Mouse (Mus musculus) thymus, adult 2 months (tissue): Measurements from ENCODE around the gene Nptx2. TPM values are rescaled to one million over a fixed set of nuclear protein-coding genes. Genes with fewer than 3 reads are reported as not detected.

Source experiments
- DNase-seq: peaks from one replicate; pipeline ENCODE4 v3.0.0; 2021
- H3K27ac ChIP-seq: fragments of 200-500 bp; 2 replicates; pipeline ENCODE4 v1.5.1; 2012; ENCODE audit warnings: low read length, control low read depth; ENCODE audit not compliant: control insufficient read depth, insufficient read depth
- H3K27me3 ChIP-seq: fragments of 200-500 bp; 2 replicates; pipeline ENCODE4 v1.6.1; 2012; ENCODE audit warnings: mild to moderate bottlenecking, low read length, moderate library complexity, mixed read lengths; ENCODE audit not compliant: control insufficient read depth, insufficient read depth
- H3K36me3 ChIP-seq: fragments of 200-500 bp; 2 replicates; pipeline ENCODE4 v1.6.1; 2012; ENCODE audit warnings: mild to moderate bottlenecking, low read length, moderate library complexity; ENCODE audit not compliant: control insufficient read depth, insufficient read depth
- H3K4me1 ChIP-seq: fragments of 200-500 bp; replicated peaks from 2 replicates; pipeline ENCODE4 v1.6.1; 2012; ENCODE audit warnings: low read length; ENCODE audit not compliant: control insufficient read depth, insufficient read depth
- H3K4me3 ChIP-seq: fragments of 200-500 bp; 2 replicates; pipeline ENCODE4 v1.5.1; 2012; ENCODE audit warnings: mild to moderate bottlenecking, low read length, control low read depth, moderate library complexity; ENCODE audit not compliant: control insufficient read depth, insufficient read depth
- CTCF ChIP-seq: fragments of 200-500 bp; IDR thresholded peaks from 2 replicates; pipeline ENCODE4 v1.5.1; 2012; ENCODE audit warnings: mild to moderate bottlenecking, control low read depth, low read length, moderate library complexity, borderline replicate concordance; ENCODE audit not compliant: control insufficient read depth, poor library complexity, insufficient read depth; ENCODE audit errors: extremely low read depth
- POLR2A ChIP-seq: fragments of 200-500 bp; IDR thresholded peaks from 2 replicates; pipeline ENCODE4 v1.6.1; 2012; ENCODE audit warnings: mild to moderate bottlenecking, low read length, control low read depth, moderate library complexity; ENCODE audit not compliant: control insufficient read depth, poor library complexity, insufficient read depth; ENCODE audit errors: extremely low read depth
- WGBS: fragments of 180-500 bp; shearing (Covaris S2); methylation state at CpG from one replicate; pipeline ENCODE4 v1.1.7; 2018; 5-methylcytosine and 5-hydroxymethylcytosine counted together
- polyA plus RNA-seq: library from polyadenylated mRNA; depleted of rRNA; stranded (reverse); fragments of >200 nt; gene quantifications from 2 replicates; pipeline ENCODE4 v1.2.3, GENCODE M21; 2012; rRNA removed

The Nptx2 gene
- polyA plus RNA-seq, result 5.0 and 5.3 TPM in 2 replicates

GRCm38 (mm10) chr5:144545653-144546422, at the start of gene Nptx2:
Gene Nptx2, plus strand, starts transcription at chr5:144545902.
- H3K4me3 ChIP-seq, result no peak within 1 kb of the TSS
- peak; percentile 1 for DNase-seq
- WGBS, result 9% methylated on average over 99 of the region's 99 CpGs
- TF ChIP-seq POLR2A (no peak), CTCF (no peak)
- no peaks in the 10 kb centered on the region for H3K36me3 ChIP-seq
- H3K27me3 ChIP-seq, result peaks cover 7% of the 10 kb centered on the region
- H3K4me1 ChIP-seq, result no peaks in the 10 kb centered on the region
- H3K27ac ChIP-seq, result no peak within 1 kb of the TSS

DNA sequence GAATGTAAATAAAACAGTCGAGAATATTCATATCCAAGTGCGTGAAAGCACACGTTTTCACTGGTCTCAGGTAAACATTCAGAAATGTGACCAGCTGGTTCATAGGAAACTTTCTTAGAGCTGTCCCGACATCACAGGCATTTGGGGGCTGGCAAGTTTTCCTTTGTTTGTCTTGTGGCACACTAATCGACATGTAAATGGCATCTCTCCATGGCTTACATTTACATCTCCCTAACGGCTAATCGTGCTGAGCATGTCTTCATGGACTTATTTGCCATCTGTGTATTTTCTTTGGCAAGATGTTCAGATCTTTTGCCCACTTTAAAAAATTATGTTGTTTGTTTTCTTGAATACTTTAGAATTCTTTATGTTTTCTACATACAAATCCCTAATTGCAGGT, 49.2 kb upstream of the Nptx2 start:
- TF ChIP-seq CTCF (no peak), POLR2A (no peak)
- Histone ChIP-seq H3K4me3 (no peak overlapping the region), H3K27ac (no peak overlapping the region), H3K4me1 (no peaks in the 10 kb centered on the region), H3K36me3 (no peaks in the 10 kb centered on the region), H3K27me3 (no peaks in the 10 kb centered on the region)
- no peak for DNase-seq
- 89% methylated on average over 7 of the region's 7 CpGs for WGBS

- 95% methylated on average over 10 of the region's 10 CpGs for WGBS
Observed at GRCm38 (mm10) chr5:144504239-144504638, 41.5 kb upstream of the Nptx2 start.

GRCm38 (mm10) chr5:144505731-144506130, 40.0 kb upstream of the Nptx2 start:
- H3K4me3 ChIP-seq, result no peak overlapping the region
- no peaks in the 10 kb centered on the region for H3K4me1 ChIP-seq
- no peak for DNase-seq
- H3K27ac ChIP-seq, result no peak overlapping the region
- no peak for TF ChIP-seq CTCF
- no peak for TF ChIP-seq POLR2A
- no peaks in the 10 kb centered on the region for H3K36me3 ChIP-seq
- WGBS, result 97% methylated on average over 2 of the region's 2 CpGs
- H3K27me3 ChIP-seq, result no peaks in the 10 kb centered on the region

More at GRCm38 (mm10) chr5:144504239-144504638, 41.5 kb upstream of the Nptx2 start:
- DNase-seq, result no peak
- Histone ChIP-seq H3K4me1 (no peaks in the 10 kb centered on the region), H3K4me3 (no peak overlapping the region), H3K27ac (no peak overlapping the region), H3K36me3 (no peaks in the 10 kb centered on the region), H3K27me3 (no peaks in the 10 kb centered on the region)
- TF ChIP-seq CTCF (no peak), POLR2A (no peak)

DNA sequence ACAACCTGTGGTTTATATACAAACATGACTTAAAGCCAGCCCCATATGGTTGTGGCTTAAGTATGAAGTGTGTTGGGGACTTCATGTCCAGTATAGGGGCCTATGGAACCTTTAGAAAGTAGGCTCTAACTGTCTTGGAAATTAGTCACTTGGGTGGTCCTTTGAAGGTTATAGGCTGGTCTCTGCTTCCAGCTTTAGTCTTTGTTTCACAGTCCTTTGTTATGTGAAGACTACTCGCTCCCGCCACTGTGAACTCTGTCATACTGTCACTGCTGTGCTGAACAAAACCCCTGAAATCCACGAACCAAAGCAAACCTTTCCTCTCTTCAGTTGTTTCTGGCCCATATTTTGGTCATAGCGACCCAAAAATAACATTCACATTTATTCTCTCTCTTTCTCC, 39.5 kb upstream of the Nptx2 start:
- no peak for TF ChIP-seq POLR2A
- TF ChIP-seq CTCF, result no peak
- 81% methylated on average over 4 of the region's 4 CpGs for WGBS
- no peaks in the 10 kb centered on the region for H3K36me3 ChIP-seq
- no peak overlapping the region for H3K4me3 ChIP-seq
- no peaks in the 10 kb centered on the region for H3K4me1 ChIP-seq
- no peak overlapping the region for H3K27ac ChIP-seq
- DNase-seq, result no peak
- H3K27me3 ChIP-seq, result no peaks in the 10 kb centered on the region

DNA sequence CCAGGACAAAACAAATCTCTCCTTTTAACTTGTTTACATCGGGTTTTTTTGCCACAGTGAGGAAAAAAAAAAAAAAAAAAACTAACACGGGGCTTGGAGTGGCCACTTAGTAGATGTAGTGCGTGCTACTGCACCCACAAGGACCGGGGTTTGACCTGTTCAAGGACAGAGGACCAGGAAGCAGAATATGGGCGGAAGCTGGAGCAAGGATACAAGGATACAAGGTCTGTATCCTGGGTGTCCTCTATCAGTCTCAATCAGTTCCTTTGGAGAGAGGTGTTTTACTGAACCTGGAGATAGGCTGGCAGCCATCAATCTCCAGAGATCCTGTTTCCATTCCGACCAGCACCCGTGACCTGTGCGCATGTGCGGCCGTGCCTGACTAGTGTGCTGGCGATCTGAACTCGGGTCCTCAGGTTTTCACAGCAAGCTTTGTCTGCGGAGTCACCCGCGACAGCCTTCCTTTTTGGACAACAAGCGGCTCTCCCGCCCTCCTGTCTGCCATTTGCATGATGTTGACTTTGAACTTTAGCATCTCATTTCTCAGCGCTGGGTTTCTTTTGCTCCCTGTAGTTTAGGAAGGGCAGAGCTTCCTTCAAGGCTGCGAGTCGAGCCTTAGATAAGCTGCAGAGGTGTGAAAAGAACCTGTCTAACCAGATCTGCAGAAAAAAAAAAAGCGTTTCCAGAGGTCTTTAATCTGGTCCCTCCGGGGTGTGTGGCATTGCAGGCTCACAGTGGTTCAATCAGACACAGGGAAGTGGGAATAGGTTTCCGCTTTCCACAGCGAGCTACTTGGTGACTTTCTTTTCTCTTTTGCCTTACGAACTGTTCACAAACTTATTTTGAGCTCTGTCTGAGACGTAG, 38.8 kb upstream of the Nptx2 start:
- Histone ChIP-seq H3K4me1 (no peaks in the 10 kb centered on the region), H3K4me3 (no peak overlapping the region), H3K27ac (no peak overlapping the region), H3K36me3 (no peaks in the 10 kb centered on the region), H3K27me3 (no peaks in the 10 kb centered on the region)
- TF ChIP-seq CTCF (no peak), POLR2A (no peak)
- 37% methylated on average over 26 of the region's 26 CpGs for WGBS
- no peak for DNase-seq
